Mouse (Mus musculus) myocyte (in vitro differentiated cells): ENCODE measurements around the gene Tmc6. TPM values are rescaled to one million over a fixed set of nuclear protein-coding genes. Genes with fewer than 3 reads are reported as not detected.

Experiments used
- H3K27me3 ChIP-seq: one replicate; pipeline ENCODE4 v1.6.1; 2011; ENCODE audit not compliant: control insufficient read depth, insufficient read depth, insufficient read length
- H3K36me3 ChIP-seq: one replicate; pipeline ENCODE4 v1.6.1; 2011; ENCODE audit not compliant: control insufficient read depth, insufficient read depth
- H3K4me2 ChIP-seq: one replicate; pipeline ENCODE4 v1.6.1; 2011; ENCODE audit warnings: low read depth, control low read depth
- H3K4me3 ChIP-seq: one replicate; pipeline ENCODE4 v1.5.1; 2011; ENCODE audit warnings: mild to moderate bottlenecking, control low read depth, moderate library complexity
- H3K79me2 ChIP-seq: one replicate; pipeline ENCODE4 v1.6.1; 2011; ENCODE audit not compliant: control insufficient read depth, insufficient read depth
- H3ac ChIP-seq: one replicate; pipeline ENCODE4 v1.6.1; 2011; ENCODE audit not compliant: control insufficient read depth, insufficient read length
- CEBPB ChIP-seq: IDR thresholded peaks from 2 replicates; pipeline ENCODE4 v1.6.1; 2011; ENCODE audit warnings: mild to moderate bottlenecking, moderate library complexity; ENCODE audit not compliant: poor library complexity, insufficient read depth, severe bottlenecking
- E2F4 ChIP-seq: IDR thresholded peaks from one replicate; pipeline ENCODE4 v1.6.1; 2011; ENCODE audit warnings: mild to moderate bottlenecking, control low read depth, moderate library complexity; ENCODE audit not compliant: insufficient read depth
- MAX ChIP-seq: IDR thresholded peaks from one replicate; pipeline ENCODE4 v1.6.1; 2011; ENCODE audit warnings: low read depth, mild to moderate bottlenecking, control low read depth
- MYOD1 ChIP-seq, 3 experiments: IDR thresholded peaks; one replicate each; pipeline ENCODE4 v1.6.1; 2011; ENCODE audit warnings: control low read depth in 2 of 3, low read depth in 2 of 3, mild to moderate bottlenecking in 2 of 3, moderate library complexity in 1 of 3; ENCODE audit not compliant: insufficient read length in 2 of 3, control insufficient read depth in 1 of 3
- MYOG ChIP-seq, 3 experiments: IDR thresholded peaks; one replicate each; pipeline ENCODE4 v1.6.1; 2011; ENCODE audit warnings: control low read depth in 2 of 3, low read depth in 2 of 3, mild to moderate bottlenecking in 2 of 3; ENCODE audit not compliant: insufficient read length in 2 of 3, control insufficient read depth in 1 of 3, insufficient read depth in 1 of 3
- POLR2A ChIP-seq: IDR thresholded peaks from one replicate; pipeline ENCODE4 v1.6.1; 2011; ENCODE audit warnings: low read depth, mild to moderate bottlenecking, control low read depth, moderate library complexity; ENCODE audit not compliant: insufficient read length
- POLR2AphosphoS2 ChIP-seq: IDR thresholded peaks from one replicate; pipeline ENCODE4 v1.6.1; 2011; ENCODE audit warnings: low read depth, control low read depth; ENCODE audit not compliant: insufficient read length
- REST ChIP-seq: IDR thresholded peaks from one replicate; pipeline ENCODE4 v1.6.1; 2011; ENCODE audit warnings: mild to moderate bottlenecking, control low read depth, moderate library complexity; ENCODE audit not compliant: insufficient read depth, insufficient read length
- SRF ChIP-seq: IDR thresholded peaks from one replicate; pipeline ENCODE4 v1.6.1; 2011; ENCODE audit warnings: low read depth; ENCODE audit not compliant: control insufficient read depth, insufficient read length
- TCF12 ChIP-seq: IDR thresholded peaks from one replicate; pipeline ENCODE4 v1.6.1; 2011; ENCODE audit warnings: mild to moderate bottlenecking, control low read depth; ENCODE audit not compliant: poor library complexity, insufficient read depth, severe bottlenecking
- TCF3 ChIP-seq: IDR thresholded peaks from one replicate; pipeline ENCODE4 v1.6.1; 2011; ENCODE audit warnings: low read depth, control low read depth; ENCODE audit not compliant: insufficient read length
- USF1 ChIP-seq: IDR thresholded peaks from one replicate; pipeline ENCODE4 v1.6.1; 2011; ENCODE audit warnings: low read depth, mild to moderate bottlenecking, control low read depth, moderate library complexity
- polyA plus RNA-seq: library from polyadenylated mRNA; unstranded; fragments of >200 nt; fragmentation: generic; extraction: Trizol; gene quantifications from one replicate; pipeline ENCODE4 v1.2.1, GENCODE M21; 2012; ENCODE audit warnings: missing spikeins

Tmc6 gene
- polyA plus RNA-seq, 1 experiment = 51.9 TPM

GRCm38 (mm10) chr11:117810401-117811046 lies 28.5 kb upstream of the Tmc6 start:
- H3K27me3 ChIP-seq = no peaks in the 10 kb centered on the region
- H3ac ChIP-seq = peak overlapping the region; percentile 9
- TF ChIP-seq MAX (no peak), POLR2A (peak; percentile 58), TCF3 (no peak), MYOD1 (IDR thresholded peaks at IDR 0.05; ENCODE audit: control insufficient read depth in 1 of 3, insufficient read length in 2 of 3, low read depth in 2 of 3) (peak in 2 of 3 experiments; percentile 38 to 61), E2F4 (peak; percentile 6), USF1 (no peak), REST (no peak), TCF12 (no peak), CEBPB (no peak), MYOG (IDR thresholded peaks at IDR 0.05; ENCODE audit: control insufficient read depth in 1 of 3, insufficient read depth in 1 of 3, insufficient read length in 2 of 3, low read depth in 2 of 3) (peak in 2 of 3 experiments; percentile 38 to 40), SRF (peak; percentile 92), POLR2AphosphoS2 (peak; percentile 71)
- H3K36me3 ChIP-seq = peaks cover 4% of the 10 kb centered on the region
- peaks cover 26% of the 10 kb centered on the region for H3K79me2 ChIP-seq
- H3K4me2 ChIP-seq = peak overlapping the region; percentile 91
- H3K4me3 ChIP-seq = peak overlapping the region; percentile 74

GRCm38 (mm10) chr11:117809407-117810311 lies 27.7 kb upstream of the Tmc6 start, which contains the start of the genes Gm20708 and Syngr2:
Gene Gm20708 (plus strand): TSS chr11:117809668.
Gene Syngr2 (plus strand): TSS chr11:117809668.
- no peak for TF ChIP-seq TCF12
- no peak for TF ChIP-seq MAX
- no peak for TF ChIP-seq TCF3
- TF ChIP-seq REST = no peak
- no peak for TF ChIP-seq SRF
- TF ChIP-seq MYOD1 (IDR thresholded peaks at IDR 0.05; ENCODE audit: control insufficient read depth in 1 of 3, insufficient read length in 2 of 3, low read depth in 2 of 3) = peak in 2 of 3 experiments; percentile 61 to 63
- peak in 2 of 3 experiments; percentile 59 to 61 for TF ChIP-seq MYOG (IDR thresholded peaks at IDR 0.05; ENCODE audit: control insufficient read depth in 1 of 3, insufficient read depth in 1 of 3, insufficient read length in 2 of 3, low read depth in 2 of 3)
- peak; percentile 93 for TF ChIP-seq POLR2A
- TF ChIP-seq POLR2AphosphoS2 = peak; percentile 82
- H3K79me2 ChIP-seq = peaks cover 26% of the 10 kb centered on the region
- peak within 1 kb of the TSS; percentile 74 for H3K4me3 ChIP-seq
- peak within 1 kb of the TSS; percentile 91 for H3K4me2 ChIP-seq
- peaks cover 4% of the 10 kb centered on the region for H3K36me3 ChIP-seq
- H3ac ChIP-seq = peak within 1 kb of the TSS; percentile 9
- H3K27me3 ChIP-seq = no peaks in the 10 kb centered on the region

GRCm38 (mm10) chr11:117806781-117807180 lies 24.8 kb upstream of the Tmc6 start:
- H3K27me3 ChIP-seq = no peaks in the 10 kb centered on the region
- H3K4me2 ChIP-seq = no peak overlapping the region
- no peaks in the 10 kb centered on the region for H3K36me3 ChIP-seq
- no peak overlapping the region for H3ac ChIP-seq
- no peak overlapping the region for H3K4me3 ChIP-seq
- peaks cover 8% of the 10 kb centered on the region for H3K79me2 ChIP-seq
- TF ChIP-seq SRF (no peak), USF1 (no peak), POLR2A (no peak), POLR2AphosphoS2 (no peak), CEBPB (no peak), TCF12 (no peak), REST (no peak), MYOG (IDR thresholded peaks at IDR 0.05; ENCODE audit: control insufficient read depth in 1 of 3, insufficient read depth in 1 of 3, insufficient read length in 2 of 3, low read depth in 2 of 3) (no peak), E2F4 (no peak), MYOD1 (IDR thresholded peaks at IDR 0.05; ENCODE audit: control insufficient read depth in 1 of 3, insufficient read length in 2 of 3, low read depth in 2 of 3) (no peak), MAX (no peak), TCF3 (no peak)

- Histone ChIP-seq H3K27me3 (no peaks in the 10 kb centered on the region), H3K36me3 (no peaks in the 10 kb centered on the region), H3K4me3 (no peak overlapping the region), H3K4me2 (no peak overlapping the region), H3ac (no peak overlapping the region), H3K79me2 (no peaks in the 10 kb centered on the region)
- TF ChIP-seq POLR2A (no peak), POLR2AphosphoS2 (no peak), REST (no peak), MYOG (IDR thresholded peaks at IDR 0.05; ENCODE audit: control insufficient read depth in 1 of 3, insufficient read depth in 1 of 3, insufficient read length in 2 of 3, low read depth in 2 of 3) (no peak), MYOD1 (IDR thresholded peaks at IDR 0.05; ENCODE audit: control insufficient read depth in 1 of 3, insufficient read length in 2 of 3, low read depth in 2 of 3) (no peak), TCF12 (no peak)
These were observed 21.2 kb upstream of the Tmc6 start for GRCm38 (mm10) chr11:117803166-117803688.
